Mouse (Mus musculus): ENCODE results near the gene Tmtc1.

Tmtc1 gene

DNA sequence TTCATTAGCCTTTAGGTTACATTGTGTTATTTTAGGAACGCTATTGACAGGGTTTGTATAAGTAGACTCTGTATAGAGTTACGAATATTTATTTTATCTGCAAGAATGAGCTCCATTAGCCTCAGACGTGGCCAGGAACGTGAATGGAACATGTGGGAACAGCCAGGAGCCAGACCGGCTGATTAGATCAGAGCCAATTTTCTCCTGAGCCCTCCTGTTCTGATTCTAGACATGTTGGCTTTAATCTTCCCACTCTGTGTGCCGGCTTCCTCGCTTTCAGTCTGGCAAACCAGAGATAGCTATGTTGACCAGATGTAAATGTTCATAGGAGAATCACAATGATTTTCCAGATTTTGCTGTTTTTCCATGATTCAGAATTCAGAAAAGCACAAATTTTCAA lies 22.6 kb downstream of the Tmtc1 start:
- DNase-seq (ENCODE audit: extremely low read depth, low read depth, low spot score): no peak

DNA sequence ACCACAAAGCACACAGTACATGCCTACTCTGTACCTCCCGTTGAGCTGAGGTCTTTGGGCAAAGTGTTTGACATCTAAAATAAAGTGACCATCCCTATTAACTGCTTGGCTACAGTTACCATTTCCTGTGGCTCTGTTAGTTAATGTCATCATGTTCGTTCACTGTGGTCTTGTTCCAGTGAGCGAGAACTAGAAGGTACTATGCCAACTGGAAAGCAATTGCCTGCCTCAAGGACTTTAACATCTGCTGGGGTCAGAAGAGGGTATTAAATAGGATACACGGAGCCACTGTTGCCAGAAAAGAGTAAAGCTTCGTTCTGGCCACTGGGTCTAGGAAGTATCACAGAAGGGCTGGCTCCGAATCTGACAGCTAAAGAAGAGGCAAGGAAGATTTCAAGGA lies 23.8 kb downstream of the Tmtc1 start:
- no peak for DNase-seq (ENCODE audit: extremely low read depth, low read depth, low spot score)

DNA sequence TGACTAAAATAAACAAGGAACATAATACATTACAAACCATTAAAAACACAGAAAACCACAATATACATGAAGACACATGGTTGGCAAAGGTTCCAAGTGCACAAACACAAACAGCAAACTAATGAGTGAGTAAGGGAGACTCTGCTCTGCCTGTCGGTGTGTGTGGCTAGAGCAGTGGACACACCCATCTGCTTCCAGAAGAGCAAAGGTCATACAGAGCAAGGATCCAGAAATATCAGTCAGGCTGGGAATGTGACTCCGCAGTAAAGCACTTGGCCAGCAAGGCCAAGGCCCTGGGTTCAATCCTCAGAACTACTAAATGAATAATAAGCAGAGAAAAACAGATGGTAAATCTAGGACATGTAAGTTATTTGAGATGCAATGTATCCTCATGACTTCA lies 27.6 kb downstream of the Tmtc1 start:
- DNase-seq (ENCODE audit: extremely low read depth, low read depth, low spot score): no peak

DNA sequence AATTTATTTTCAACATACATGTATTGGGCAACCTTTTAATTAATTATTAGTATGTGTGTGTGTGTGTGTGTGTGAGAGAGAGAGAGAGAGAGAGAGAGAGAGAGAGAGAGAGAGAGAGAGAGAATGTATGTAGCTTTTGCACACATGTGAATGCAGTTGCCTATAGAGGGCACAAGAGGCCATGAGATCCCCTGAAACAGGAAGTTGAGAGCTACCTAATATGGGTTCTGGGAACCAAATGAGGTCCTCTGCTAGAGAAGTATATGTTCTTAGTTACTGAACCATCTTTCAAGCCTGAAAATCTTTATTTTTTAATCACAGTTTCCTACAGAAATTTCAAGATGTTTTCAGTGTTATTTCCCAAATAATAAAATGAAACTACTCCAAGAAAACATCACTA lies 30.6 kb downstream of the Tmtc1 start:
- no peak for DNase-seq (ENCODE audit: extremely low read depth, low read depth, low spot score)

DNA sequence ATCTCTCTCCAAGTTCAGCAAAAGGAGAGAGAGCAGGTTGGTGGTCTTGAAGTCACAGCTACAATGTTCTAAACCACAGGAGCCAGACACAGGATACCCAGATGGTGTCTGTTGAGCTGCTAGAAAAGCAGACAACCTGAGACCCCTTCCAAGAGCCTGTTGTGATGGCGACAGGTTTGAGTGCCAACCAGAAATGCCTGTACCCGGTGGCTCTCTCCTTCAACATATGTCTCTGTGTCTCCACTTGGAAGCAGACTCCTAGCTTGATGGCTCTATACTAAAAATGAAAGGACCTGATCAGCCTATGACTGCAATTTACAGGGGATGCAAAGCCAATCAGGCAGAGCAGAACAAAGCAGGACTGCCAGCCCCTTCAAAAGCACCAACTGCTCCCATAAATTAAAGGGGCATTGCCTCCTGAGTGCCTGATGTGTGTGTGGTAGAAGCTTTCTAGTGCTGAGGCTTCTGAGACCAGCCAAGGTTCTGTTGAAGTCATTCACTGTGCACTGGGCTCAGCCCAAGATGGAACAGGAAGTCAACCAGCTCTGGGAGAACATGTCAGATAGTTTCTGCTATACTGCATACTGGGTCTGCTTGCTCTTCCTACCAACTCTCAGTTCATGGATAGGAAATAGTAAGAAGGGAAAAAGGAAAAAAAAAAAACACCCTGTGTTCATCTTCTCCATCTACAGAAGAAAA lies 37.2 kb downstream of the Tmtc1 start:
- DNase-seq (ENCODE audit: extremely low read depth, low read depth, low spot score): no peak

DNA sequence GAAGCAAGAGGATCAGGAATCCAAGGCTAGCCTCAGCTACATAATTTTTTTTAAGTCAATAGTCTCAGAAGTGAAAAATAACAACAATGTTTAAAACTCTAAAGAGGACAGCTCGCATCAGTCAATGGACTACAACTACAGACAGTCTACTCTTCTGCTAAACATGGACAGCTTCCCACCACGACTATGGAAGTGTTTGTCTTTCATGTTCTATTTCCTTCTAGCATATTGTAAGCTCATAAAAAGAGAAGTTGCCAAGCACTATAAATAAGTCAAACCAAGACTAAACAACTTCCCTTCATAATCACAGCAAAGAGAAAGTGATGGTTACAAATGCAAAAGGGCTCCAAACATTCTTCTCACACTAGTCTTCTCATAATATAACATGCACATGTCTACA lies 38.6 kb downstream of the Tmtc1 start:
- no peak for DNase-seq (ENCODE audit: extremely low read depth, low read depth, low spot score)

DNA sequence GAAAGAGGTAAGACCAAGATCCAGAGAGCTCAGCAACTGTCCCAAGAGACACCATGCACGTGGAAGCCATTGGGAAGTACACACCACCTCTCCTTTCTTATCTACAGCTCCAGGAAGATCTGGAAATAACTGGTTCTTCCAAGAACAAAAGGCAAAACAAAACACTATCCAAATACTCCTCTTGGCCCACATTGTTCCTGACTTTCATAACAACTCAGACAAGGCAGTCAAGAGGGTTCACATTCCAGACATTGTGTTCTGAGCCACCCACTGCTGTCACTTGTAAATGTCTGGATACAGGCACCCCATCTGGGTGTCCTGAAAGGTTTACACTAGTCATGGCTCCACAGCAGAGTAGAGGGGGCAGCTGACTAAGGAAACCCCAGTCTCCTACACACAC lies 39.7 kb downstream of the Tmtc1 start:
- no peak for DNase-seq (ENCODE audit: extremely low read depth, low read depth, low spot score)

DNA sequence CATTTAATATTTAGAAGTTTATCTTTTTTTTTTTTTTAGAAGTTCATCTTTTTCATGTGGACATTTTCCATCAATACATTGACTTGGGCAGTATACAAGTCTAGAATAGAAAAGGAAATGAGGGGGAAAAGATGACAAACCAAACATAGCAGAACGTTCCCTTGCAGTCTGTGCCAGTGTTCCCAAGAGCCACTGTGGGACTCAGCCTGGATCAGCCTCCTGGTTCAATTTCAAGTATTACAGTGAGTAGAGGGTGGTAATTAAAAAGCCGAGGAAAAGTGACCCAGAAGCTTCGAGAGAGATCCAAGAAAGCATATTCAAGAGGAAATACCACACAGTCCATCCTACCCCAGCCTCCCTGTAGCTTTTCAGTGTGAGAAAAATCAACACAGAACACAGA lies 40.4 kb downstream of the Tmtc1 start:
- no peak for DNase-seq (ENCODE audit: extremely low read depth, low read depth, low spot score)

DNA sequence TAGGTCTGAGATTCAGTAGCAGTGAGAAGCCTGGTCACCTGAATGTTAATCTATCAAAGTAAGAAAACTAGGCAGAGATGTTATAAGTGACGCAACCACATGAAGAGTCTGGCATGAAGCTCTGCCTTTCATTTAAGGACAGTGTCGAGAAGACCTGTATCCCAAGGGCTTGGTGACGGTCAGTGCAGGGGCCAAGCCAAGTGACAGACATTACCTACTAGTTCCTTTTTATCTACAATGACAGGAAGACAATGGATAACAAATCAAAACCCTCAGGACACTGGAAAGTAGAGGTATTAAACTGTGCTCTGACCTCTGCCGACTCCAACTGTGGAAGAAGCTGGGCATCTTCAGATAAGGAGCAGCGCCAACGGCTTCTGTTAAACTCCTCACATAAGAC lies 43.2 kb downstream of the Tmtc1 start:
- no peak for DNase-seq (ENCODE audit: extremely low read depth, low read depth, low spot score)

DNA sequence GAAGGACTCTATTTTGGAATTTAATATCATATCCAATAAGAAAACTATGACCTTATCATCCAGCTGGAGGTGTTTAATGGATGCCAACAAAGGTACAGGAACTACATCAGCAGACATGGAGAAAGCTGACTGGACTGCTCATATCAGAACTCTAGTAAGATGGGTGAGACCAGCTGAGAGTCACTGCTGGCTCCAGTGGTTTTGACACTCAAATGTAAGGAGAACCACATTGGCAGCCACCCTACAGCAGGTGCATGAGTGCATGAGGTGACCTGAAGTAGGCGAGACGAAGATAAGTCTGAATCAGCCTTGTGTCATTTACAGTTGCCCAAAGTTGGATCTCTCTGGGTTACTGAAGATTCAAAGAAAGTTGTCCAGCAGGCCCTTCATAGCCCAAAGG lies 44.6 kb downstream of the Tmtc1 start:
- DNase-seq (ENCODE audit: extremely low read depth, low read depth, low spot score): no peak

DNA sequence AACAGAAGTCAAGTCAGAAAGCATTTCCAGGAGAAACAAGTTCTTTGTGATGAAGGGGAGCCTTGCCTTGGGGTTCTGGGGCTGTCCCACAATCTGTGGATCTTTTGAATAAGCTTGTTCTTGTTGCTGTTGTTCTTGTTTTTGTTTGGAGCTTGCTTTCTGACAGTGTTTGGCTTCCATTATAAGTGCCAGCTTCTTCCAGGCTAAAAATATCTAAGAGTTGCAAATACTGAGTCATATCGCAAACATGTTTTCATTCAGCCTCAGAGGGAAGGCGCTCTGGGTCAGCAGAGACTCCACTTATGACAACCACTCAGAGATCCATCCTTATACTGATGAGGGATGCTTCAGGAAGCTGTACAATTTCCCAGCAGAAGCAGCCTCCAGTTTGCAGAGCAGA lies 45.3 kb downstream of the Tmtc1 start:
- no peak for DNase-seq (ENCODE audit: extremely low read depth, low read depth, low spot score)

DNA sequence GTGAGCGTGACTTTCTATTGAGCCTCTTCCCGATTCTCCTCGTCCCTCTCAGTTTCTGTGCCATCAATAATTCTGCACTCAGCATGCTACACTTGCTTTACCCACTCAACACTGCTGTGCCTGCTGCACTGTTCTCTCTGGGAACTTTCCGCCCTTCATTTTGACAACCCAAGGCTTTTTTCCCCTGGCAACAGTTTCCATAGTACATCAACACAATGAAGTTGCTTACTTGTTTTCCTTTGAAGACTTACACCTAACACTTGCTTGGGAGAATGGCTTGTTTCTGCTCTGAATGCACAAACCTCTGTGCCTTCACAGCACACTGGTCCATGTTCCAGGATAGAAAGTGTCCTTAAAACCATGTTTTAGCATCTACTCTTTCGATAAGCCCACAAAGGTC lies 46.9 kb downstream of the Tmtc1 start:
- no peak for DNase-seq (ENCODE audit: extremely low read depth, low read depth, low spot score)

DNA sequence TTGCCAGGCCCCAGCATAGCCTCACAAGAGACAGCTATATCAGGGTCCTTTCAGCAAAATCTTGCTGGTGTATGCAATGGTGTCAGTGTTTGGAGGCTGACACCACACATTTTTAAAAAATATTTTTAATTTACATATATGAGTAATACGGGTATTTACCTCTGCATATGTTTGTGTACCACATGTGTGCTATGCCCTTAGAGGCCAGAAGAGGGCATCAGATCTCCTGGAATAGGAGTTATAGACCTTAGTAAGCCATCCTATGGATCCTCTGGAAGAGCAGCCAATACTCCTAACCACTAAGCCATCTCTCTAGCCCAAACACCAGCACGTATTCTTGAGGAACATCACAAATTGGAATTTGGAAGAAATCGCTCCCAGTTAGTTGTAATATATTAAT lies 48.9 kb downstream of the Tmtc1 start:
- DNase-seq (ENCODE audit: extremely low read depth, low read depth, low spot score): no peak

DNA sequence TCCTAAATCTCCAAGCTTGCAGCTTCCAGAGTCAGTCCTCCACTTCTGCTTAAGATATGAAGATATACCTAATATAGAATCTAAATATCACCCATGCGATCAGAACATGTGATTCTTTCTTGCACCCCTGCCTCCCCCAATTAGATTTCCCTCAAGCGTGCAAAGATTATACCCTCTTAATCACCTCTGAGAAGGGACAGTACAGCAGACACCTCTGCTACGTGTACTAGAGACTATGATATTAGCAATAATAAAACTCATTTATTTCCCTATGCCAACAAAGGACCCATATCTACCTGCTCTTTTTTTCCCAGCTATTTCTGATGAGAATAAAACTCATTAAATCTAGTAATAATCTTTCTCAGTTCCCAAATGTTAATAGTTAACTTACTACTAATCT lies 49.9 kb downstream of the Tmtc1 start:
- DNase-seq (ENCODE audit: extremely low read depth, low read depth, low spot score): no peak

DNA sequence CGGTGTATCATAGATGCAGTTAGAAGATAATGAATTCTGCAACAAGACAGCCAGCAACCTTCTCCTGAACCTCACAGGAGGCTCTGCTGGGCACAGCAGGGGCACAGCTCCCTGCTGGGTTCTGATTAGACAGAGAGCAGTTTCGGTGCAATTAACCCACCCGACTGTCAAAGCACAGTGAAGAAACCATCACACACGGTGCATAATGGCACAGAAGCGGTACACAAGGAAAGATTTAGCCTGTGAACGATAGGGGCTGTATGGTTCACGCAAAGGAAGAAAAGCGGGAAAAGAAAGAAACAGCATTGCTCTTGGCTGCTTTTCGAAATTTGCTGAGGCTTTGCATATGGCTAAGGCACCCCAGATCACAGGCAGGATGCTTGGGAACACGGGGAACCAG lies 52.0 kb downstream of the Tmtc1 start:
- DNase-seq (ENCODE audit: extremely low read depth, low read depth, low spot score): no peak

DNA sequence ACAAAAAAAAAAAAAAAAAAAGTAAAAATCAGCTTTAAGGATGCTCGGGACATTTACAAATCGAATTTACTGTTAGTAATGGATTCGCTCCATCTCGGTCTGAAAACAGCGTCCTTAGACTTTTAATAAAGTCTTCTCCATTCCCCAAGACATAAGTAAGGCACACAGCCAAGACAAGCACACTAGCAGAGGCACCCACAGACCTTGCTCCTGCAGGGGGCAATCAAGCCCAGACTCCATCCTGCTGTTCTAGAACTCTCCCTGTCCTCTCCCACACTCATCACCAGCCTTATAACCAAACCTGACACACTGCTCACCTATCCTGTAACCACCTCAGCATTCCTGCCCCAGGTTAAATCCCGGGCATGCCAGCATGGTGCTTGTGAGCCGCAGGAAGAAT lies 52.9 kb downstream of the Tmtc1 start:
- DNase-seq (ENCODE audit: extremely low read depth, low read depth, low spot score): no peak

DNA sequence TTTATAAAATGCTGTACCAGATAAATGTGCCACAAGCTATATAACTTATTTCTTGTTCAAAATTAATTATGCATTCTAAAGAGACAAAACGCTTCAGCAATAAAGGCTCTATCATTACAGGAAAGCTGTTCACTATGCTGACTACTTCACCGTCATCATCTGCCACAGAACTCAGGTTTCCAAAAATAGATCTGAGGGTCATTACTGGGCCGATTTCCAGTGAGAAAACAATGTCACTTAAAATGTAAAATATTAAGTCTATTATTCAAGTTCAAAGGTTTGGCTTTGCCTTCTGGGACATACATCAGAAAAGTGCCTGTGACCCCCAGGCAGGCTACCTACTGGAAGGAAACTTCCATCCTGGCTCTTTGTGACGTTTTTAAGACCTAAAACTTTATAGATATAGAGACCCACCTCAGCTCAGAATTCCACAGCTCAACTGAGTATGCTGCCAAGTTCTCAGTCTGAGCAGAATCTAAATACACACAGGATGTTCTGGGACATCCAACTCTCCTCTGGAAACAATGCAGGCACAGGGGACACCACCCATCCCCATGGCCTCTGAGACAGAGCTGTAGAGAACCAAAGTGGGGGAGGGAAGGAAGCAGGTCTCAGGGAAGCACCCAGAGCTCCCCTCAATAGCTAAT lies 53.4 kb downstream of the Tmtc1 start:
- no peak for DNase-seq (ENCODE audit: extremely low read depth, low read depth, low spot score)

DNA sequence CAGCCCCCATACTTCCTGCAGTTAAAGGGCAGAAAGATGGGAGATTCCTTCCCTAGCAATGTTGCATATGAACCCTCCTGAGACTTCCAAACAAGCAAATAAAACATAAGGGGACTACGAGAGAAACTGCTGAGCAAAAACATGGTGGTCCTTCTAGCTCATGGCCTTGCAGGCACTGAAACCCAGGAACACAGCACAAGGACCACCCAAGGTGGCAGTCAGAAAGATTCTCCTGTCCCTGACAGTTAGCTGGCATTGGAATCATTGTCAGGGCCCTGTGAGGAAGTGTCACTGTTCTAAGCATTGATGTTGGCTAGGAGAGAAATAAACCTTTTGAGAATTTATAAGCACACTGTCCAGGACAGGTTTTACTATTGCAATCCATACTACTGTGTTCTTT lies 56.2 kb downstream of the Tmtc1 start:
- no peak for DNase-seq (ENCODE audit: extremely low read depth, low read depth, low spot score)

DNA sequence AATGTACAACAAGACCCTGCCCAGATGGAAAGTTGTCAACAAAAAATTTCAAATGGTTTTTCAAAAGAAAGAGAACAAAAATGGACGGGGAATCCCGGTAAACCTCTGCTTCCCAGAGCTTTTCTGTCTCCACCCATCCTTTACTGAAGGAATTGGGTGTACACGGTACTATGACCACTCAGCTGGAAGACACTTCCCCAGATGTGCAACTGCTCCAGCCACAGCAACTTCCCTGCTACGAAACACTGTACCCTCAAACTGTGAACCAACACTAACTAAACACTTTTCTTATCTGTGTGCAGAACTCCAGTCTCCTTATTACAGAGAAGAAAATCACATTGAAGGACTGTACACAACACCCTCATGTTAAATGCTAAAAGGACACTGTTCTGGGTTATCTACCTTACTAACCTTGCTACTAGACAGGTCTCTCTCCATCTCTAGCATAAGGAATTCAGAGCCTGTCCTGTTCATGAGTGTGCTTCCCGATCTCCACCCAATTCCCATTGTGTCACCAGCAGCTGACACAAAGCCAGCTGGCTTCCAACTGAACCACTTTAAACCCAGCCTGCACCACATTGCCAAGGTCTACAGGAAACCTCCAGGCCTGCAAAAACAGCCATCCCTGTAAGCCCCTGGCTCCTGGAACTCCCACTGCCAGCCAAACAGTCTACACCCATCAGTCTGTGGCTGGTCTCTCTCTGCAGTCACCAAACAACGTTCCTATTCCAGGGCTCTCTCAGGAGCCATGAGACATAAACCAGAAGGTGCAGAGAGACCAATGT lies 59.9 kb downstream of the Tmtc1 start:
- DNase-seq (ENCODE audit: extremely low read depth, low read depth, low spot score): no peak

DNA sequence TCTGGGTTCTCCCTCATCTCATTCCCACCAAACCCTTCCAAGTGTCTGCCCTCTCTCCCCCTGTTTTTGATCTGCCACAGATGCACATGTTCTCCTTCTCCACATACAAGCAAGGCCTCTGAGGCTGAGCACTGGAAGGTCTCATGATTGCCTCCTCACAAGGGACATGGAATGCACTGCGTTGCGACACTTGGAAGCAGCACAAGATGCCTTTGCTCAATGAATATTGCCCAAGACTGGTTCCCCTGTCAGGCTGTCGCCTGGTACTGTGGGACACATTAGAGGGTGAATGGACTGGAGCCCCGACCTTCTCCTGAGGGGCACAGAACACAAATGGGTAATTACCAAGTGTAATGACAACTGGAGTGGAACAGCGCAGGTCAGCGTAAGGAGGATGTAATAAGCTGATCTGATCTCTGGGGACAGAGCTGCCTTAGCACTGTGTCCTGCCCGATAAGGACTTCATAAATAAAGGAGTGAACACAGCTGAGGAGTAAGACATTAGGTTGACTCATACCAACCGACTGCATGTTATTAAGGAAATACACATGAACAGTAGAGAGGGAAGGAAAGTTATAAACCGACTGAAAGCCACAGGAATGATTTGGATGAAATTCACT lies 62.9 kb downstream of the Tmtc1 start:
- DNase-seq (ENCODE audit: extremely low read depth, low read depth, low spot score): no peak

DNA sequence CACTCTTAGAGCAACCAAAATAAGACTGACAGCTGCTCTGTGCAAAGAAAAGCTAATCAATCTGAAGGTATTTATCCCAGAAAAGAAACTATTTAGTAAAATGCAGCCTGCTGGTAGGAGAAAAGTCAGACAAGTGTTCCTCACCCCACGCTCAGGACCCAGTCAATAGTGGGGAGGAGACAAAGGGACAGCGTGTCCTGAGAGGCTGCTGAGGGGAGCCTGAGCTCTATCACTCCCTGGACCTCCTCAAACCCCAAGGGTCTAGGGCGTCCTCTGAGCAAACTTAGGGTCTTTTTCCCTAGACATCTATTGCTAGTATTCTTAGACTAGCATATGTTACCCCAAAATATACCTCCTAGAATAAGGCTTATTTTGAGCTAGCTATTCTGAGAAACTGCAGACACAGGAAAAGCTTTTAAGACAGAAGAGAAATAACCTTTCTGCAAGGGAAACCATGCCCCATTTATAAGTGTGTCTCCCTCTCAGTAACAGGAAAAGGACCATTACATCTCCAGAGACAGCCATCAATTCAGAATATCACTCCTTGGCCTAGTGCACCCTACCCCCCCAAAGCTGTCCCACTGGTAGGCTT lies 68.5 kb downstream of the Tmtc1 start:
- no peak for DNase-seq (ENCODE audit: extremely low read depth, low read depth, low spot score)

DNA sequence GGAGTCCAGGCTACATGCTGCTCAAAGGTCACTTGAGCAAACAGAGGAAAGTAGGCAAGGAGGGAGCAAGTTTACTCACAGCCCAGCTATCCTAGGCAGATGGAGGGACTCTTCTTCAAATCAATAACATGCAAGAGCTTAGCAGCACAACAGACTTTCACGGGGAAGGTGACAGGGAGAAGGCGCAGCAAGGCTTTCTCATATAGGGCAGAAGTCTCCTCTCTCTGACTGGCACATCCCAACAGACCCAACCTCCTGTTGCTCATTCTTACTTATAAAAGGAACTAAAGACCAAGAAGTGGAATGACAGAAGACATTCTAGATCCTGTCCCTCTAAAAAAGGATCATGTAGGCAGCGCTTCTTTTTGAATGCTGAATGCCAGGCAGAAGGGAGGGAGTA lies 69.2 kb downstream of the Tmtc1 start:
- DNase-seq (ENCODE audit: extremely low read depth, low read depth, low spot score): no peak

Measured in fat pad, adult 2 months (tissue).